Mouse (Mus musculus): ENCODE data around the gene Add1. TPM values are rescaled to one million over a fixed set of nuclear protein-coding genes. Genes with fewer than 3 reads are reported as not detected.
A peak's percentile ranks its signal among the peaks of the same experiment; 100 is the strongest.

The Add1 gene
- polyA plus RNA-seq (2012; rRNA removed) (222 and 235 TPM in 2 replicates), polyA plus RNA-seq (2014; fragmentation: Nextera tagmentation; extraction: Ambion mirVana) (197 and 210 TPM in 2 replicates)

- peaks cover 13% of the 10 kb centered on the region for H3K4me1 ChIP-seq (ENCODE audit: control insufficient read depth, insufficient read depth, low read length)
- peak within 1 kb of the TSS; percentile 94 for H3K4me3 ChIP-seq (replicated peaks; ENCODE audit: low read length)
- no peaks in the 10 kb centered on the region for H3K27me3 ChIP-seq (ENCODE audit: control insufficient read depth, insufficient read depth, low read length)
- H3K9me3 ChIP-seq (ENCODE audit: control insufficient read depth, low read length): no peaks in the 10 kb centered on the region
- ATAC-seq (ENCODE audit: low FRiP score, low read depth): peak; percentile 100
- H3K9ac ChIP-seq (ENCODE audit: low read depth, low read length, severe bottlenecking): peak within 1 kb of the TSS; percentile 97
- WGBS: under 1% methylated on average over 49 of the region's 84 CpGs
- peak; percentile 94 for DNase-seq (ENCODE audit: low spot score)
- peak; percentile 61; the same call in 1 of the 2 replicates for TF ChIP-seq POLR2A (IDR thresholded peaks at IDR 0.05; ENCODE audit: borderline replicate concordance, extremely low read depth, insufficient read depth, insufficient read length)
- peaks cover 6% of the 10 kb centered on the region for H3K36me3 ChIP-seq (ENCODE audit: control insufficient read depth, insufficient read depth, low read length)
- H3K4me2 ChIP-seq (replicated peaks; ENCODE audit: low read depth, low read length, severe bottlenecking): peak within 1 kb of the TSS; percentile 69
- peak within 1 kb of the TSS; percentile 81 for H3K27ac ChIP-seq (replicated peaks; ENCODE audit: low read depth, low read length)
Measured at GRCm38 (mm10) chr5:34573268-34574221, at the start of gene Add1. Add1 (plus strand) TSS chr5:34573664.

- DNase-seq (ENCODE audit: low spot score) (no peak), ATAC-seq (ENCODE audit: low FRiP score, low read depth) (no peak)
- no peak overlapping the region for H3K4me2 ChIP-seq (replicated peaks; ENCODE audit: low read depth, low read length, severe bottlenecking)
- no peak for TF ChIP-seq POLR2A (IDR thresholded peaks at IDR 0.05; ENCODE audit: borderline replicate concordance, extremely low read depth, insufficient read depth, insufficient read length)
- no peaks in the 10 kb centered on the region for H3K36me3 ChIP-seq (ENCODE audit: control insufficient read depth, insufficient read depth, low read length)
- no peaks in the 10 kb centered on the region for H3K4me1 ChIP-seq (ENCODE audit: control insufficient read depth, insufficient read depth, low read length)
- no peaks in the 10 kb centered on the region for H3K9me3 ChIP-seq (ENCODE audit: control insufficient read depth, low read length)
- no peak overlapping the region for H3K27ac ChIP-seq (replicated peaks; ENCODE audit: low read depth, low read length)
- H3K27me3 ChIP-seq (ENCODE audit: control insufficient read depth, insufficient read depth, low read length): no peaks in the 10 kb centered on the region
- no peak overlapping the region for H3K4me3 ChIP-seq (replicated peaks; ENCODE audit: low read length)
- no peak overlapping the region for H3K9ac ChIP-seq (ENCODE audit: low read depth, low read length, severe bottlenecking)
- 62% methylated on average over 3 of the region's 4 CpGs for WGBS
Measured at GRCm38 (mm10) chr5:34523958-34524485, 49.4 kb upstream of the Add1 start.

DNA sequence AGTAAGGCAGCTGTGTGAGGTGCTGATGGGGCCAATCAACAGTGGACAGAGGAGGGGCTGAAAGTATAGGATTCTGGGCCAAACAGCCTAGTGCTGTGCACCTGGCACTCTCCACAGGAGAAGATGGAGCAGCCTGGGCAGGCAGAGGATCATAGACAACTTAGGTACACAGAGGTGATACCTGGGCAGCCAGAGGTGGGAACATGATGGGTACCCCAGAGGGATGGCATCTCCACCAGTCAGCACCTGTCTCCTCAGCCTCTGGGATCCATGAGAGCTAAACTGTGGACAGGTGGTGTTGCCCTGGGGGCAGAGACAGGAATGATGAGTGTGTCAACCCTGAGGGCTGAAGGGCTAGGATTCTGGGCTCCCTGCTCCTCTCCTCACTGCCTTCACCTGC lies 49.0 kb upstream of the Add1 start:
- no peak overlapping the region for H3K4me3 ChIP-seq (replicated peaks; ENCODE audit: low read length)
- DNase-seq (ENCODE audit: low spot score): no peak
- no peaks in the 10 kb centered on the region for H3K36me3 ChIP-seq (ENCODE audit: control insufficient read depth, insufficient read depth, low read length)
- no peaks in the 10 kb centered on the region for H3K9me3 ChIP-seq (ENCODE audit: control insufficient read depth, low read length)
- no peak overlapping the region for H3K4me2 ChIP-seq (replicated peaks; ENCODE audit: low read depth, low read length, severe bottlenecking)
- ATAC-seq (ENCODE audit: low FRiP score, low read depth): no peak
- H3K9ac ChIP-seq (ENCODE audit: low read depth, low read length, severe bottlenecking): no peak overlapping the region
- no peak for TF ChIP-seq POLR2A (IDR thresholded peaks at IDR 0.05; ENCODE audit: borderline replicate concordance, extremely low read depth, insufficient read depth, insufficient read length)
- no peaks in the 10 kb centered on the region for H3K27me3 ChIP-seq (ENCODE audit: control insufficient read depth, insufficient read depth, low read length)
- H3K27ac ChIP-seq (replicated peaks; ENCODE audit: low read depth, low read length): no peak overlapping the region
- no peaks in the 10 kb centered on the region for H3K4me1 ChIP-seq (ENCODE audit: control insufficient read depth, insufficient read depth, low read length)

DNA sequence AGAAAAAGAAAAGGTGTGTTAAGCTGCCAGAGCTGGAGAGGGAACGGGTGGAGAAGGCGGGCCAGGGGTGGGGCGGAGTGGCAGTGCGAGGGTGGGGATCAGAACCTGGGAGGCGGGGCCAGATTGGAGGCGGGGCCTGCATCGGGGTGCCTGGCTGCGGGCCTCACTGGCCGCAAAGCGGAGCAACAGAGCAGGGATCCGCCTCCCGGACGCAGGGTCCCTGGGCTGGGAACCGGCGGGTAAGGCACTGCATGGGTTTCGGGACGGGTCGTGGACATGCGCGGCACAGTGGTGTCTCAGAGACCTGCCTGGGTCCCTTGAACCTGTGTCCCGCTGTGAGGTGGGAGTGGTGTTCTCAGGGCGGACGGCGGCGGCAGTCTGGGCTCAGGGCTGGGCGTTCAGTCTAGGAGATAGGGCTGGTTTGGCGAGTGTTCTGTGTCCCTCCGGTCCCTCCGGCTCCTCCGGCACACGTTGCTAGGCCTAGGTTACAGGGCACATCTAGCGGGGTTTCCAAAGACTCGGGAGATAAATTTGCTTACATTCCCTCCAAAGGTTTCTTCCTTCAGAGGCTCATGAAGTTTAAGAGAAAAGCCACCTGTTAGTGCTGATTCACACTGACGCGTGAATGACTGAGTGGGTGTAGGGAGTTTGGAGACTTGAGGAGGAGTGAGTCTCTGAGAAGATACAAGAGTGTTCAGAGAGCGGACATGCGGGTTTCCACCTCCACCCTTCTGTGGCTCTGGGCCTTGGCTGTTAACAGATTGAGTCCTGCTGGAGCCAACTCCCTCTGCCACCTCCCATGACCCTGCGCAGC lies 47.6 kb upstream of the Add1 start, which contains the start of gene Sh3bp2:
Gene Sh3bp2 (plus strand): TSS at position 176 of the 814 bp plus-strand sequence.
- H3K36me3 ChIP-seq (ENCODE audit: control insufficient read depth, insufficient read depth, low read length): no peaks in the 10 kb centered on the region
- no peak for TF ChIP-seq POLR2A (IDR thresholded peaks at IDR 0.05; ENCODE audit: borderline replicate concordance, extremely low read depth, insufficient read depth, insufficient read length)
- peak; percentile 95 for ATAC-seq (ENCODE audit: low FRiP score, low read depth)
- no peaks in the 10 kb centered on the region for H3K4me1 ChIP-seq (ENCODE audit: control insufficient read depth, insufficient read depth, low read length)
- H3K9me3 ChIP-seq (ENCODE audit: control insufficient read depth, low read length): no peaks in the 10 kb centered on the region
- no peaks in the 10 kb centered on the region for H3K27me3 ChIP-seq (ENCODE audit: control insufficient read depth, insufficient read depth, low read length)
- WGBS: 4% methylated on average over 36 of the region's 38 CpGs
- H3K4me2 ChIP-seq (replicated peaks; ENCODE audit: low read depth, low read length, severe bottlenecking): peak within 1 kb of the TSS; percentile 69
- peak; percentile 88 for DNase-seq (ENCODE audit: low spot score)
- no peak within 1 kb of the TSS for H3K27ac ChIP-seq (replicated peaks; ENCODE audit: low read depth, low read length)
- H3K4me3 ChIP-seq (replicated peaks; ENCODE audit: low read length): peak within 1 kb of the TSS; percentile 54
- H3K9ac ChIP-seq (ENCODE audit: low read depth, low read length, severe bottlenecking): peak within 1 kb of the TSS; percentile 50

GRCm38 (mm10) chr5:34526477-34526775 lies 47.0 kb upstream of the Add1 start:
- Histone ChIP-seq H3K27ac (replicated peaks; ENCODE audit: low read depth, low read length) (no peak overlapping the region), H3K9me3 (ENCODE audit: control insufficient read depth, low read length) (no peaks in the 10 kb centered on the region), H3K4me1 (ENCODE audit: control insufficient read depth, insufficient read depth, low read length) (no peaks in the 10 kb centered on the region), H3K4me2 (replicated peaks; ENCODE audit: low read depth, low read length, severe bottlenecking) (no peak overlapping the region; the same call in 1 of the 2 replicates), H3K4me3 (replicated peaks; ENCODE audit: low read length) (peak overlapping the region; percentile 54), H3K9ac (ENCODE audit: low read depth, low read length, severe bottlenecking) (no peak overlapping the region), H3K36me3 (ENCODE audit: control insufficient read depth, insufficient read depth, low read length) (no peaks in the 10 kb centered on the region), H3K27me3 (ENCODE audit: control insufficient read depth, insufficient read depth, low read length) (no peaks in the 10 kb centered on the region)
- TF ChIP-seq POLR2A (IDR thresholded peaks at IDR 0.05; ENCODE audit: borderline replicate concordance, extremely low read depth, insufficient read depth, insufficient read length): no peak
- 48% methylated on average over 5 of the region's 5 CpGs for WGBS
- ATAC-seq (ENCODE audit: low FRiP score, low read depth): no peak
- DNase-seq (ENCODE audit: low spot score): no peak

Data from limb, embryonic 14.5 days (tissue).